Mouse (Mus musculus) neutrophil, adult 5-6 weeks (primary cell): ENCODE results near the gene Acsbg2. TPM values are rescaled to one million over a fixed set of nuclear protein-coding genes. Genes with fewer than 3 reads are reported as not detected.

ENCODE experiments used
- ATAC-seq: fragments of 151-379, 151-347 bp; 2 replicates; pipeline ENCODE4 v1.8.0; 2017; ENCODE audit warnings: mild to moderate bottlenecking, moderate TSS enrichment; ENCODE audit not compliant: insufficient number of reproducible peaks, poor library complexity, low FRiP score, severe bottlenecking; ENCODE audit errors: extremely low read depth
- total RNA-seq: library from RNA; stranded (forward); fragments of 200-1000 nt; gene quantifications from 2 replicates; pipeline ENCODE4 v1.2.3, GENCODE M21; 2017

Gene Acsbg2
- total RNA-seq, 1 experiment from 2014 or later = not detected

- ATAC-seq = no peak
Observed at GRCm38 (mm10) chr17:56874936-56875651, 847 bp upstream of the Acsbg2 start, which contains the start of gene 1700061G19Rik. 1700061G19Rik (plus strand) TSS chr17:56875477.

- ATAC-seq = no peak
Observed at GRCm38 (mm10) chr17:56872512-56872911, 1.7 kb downstream of the Acsbg2 start.

GRCm38 (mm10) chr17:56871767-56872166, 2.5 kb downstream of the Acsbg2 start:
- no peak for ATAC-seq

GRCm38 (mm10) chr17:56870287-56870953, 3.8 kb downstream of the Acsbg2 start:
- no peak for ATAC-seq

- no peak for ATAC-seq
Observed at GRCm38 (mm10) chr17:56869481-56869977, 4.7 kb downstream of the Acsbg2 start.

- no peak for ATAC-seq
Observed at GRCm38 (mm10) chr17:56866071-56866470, 8.2 kb downstream of the Acsbg2 start.

- ATAC-seq = 0 out of 2 replicates have a peak, but pooled peaks have one; percentile 4
Observed at GRCm38 (mm10) chr17:56861197-56861596, 13.1 kb downstream of the Acsbg2 start.

- ATAC-seq = peak; percentile 24; the same call in 1 of the 2 replicates
Observed at GRCm38 (mm10) chr17:56858922-56859321, 15.3 kb downstream of the Acsbg2 start.

- ATAC-seq = peak; percentile 71
Observed at GRCm38 (mm10) chr17:56858216-56858615, 16.0 kb downstream of the Acsbg2 start.

- ATAC-seq = no peak
Observed at GRCm38 (mm10) chr17:56855421-56855820, 18.8 kb downstream of the Acsbg2 start.

- no peak for ATAC-seq
Observed at GRCm38 (mm10) chr17:56851167-56851566, 23.1 kb downstream of the Acsbg2 start.

GRCm38 (mm10) chr17:56849710-56850109, 24.5 kb downstream of the Acsbg2 start:
- ATAC-seq = no peak

GRCm38 (mm10) chr17:56848785-56849184, 25.5 kb downstream of the Acsbg2 start:
- no peak for ATAC-seq

GRCm38 (mm10) chr17:56843678-56844077, 30.6 kb downstream of the Acsbg2 start:
- ATAC-seq = no peak

- ATAC-seq = no peak
Observed at GRCm38 (mm10) chr17:56842173-56842572, 32.1 kb downstream of the Acsbg2 start.

- ATAC-seq = no peak
Observed at GRCm38 (mm10) chr17:56840524-56840923, 33.7 kb downstream of the Acsbg2 start.

- ATAC-seq = 0 out of 2 replicates have a peak, but pooled peaks have one; percentile 18
Observed at GRCm38 (mm10) chr17:56836336-56836735, 37.9 kb downstream of the Acsbg2 start.

- no peak for ATAC-seq
Observed at GRCm38 (mm10) chr17:56833381-56833780, 40.9 kb downstream of the Acsbg2 start.

- ATAC-seq = no peak
Observed at GRCm38 (mm10) chr17:56832918-56833317, 41.3 kb downstream of the Acsbg2 start.
